Mouse (Mus musculus): ENCODE results near the gene Pradc1.

The Pradc1 gene

GRCm38 (mm10) chr6:85451664-85452410, at the start of gene Pradc1:
TSS of gene Pradc1 (minus strand) at chr6:85451970.
- DNase-seq, result peak; percentile 95 to 97

DNA sequence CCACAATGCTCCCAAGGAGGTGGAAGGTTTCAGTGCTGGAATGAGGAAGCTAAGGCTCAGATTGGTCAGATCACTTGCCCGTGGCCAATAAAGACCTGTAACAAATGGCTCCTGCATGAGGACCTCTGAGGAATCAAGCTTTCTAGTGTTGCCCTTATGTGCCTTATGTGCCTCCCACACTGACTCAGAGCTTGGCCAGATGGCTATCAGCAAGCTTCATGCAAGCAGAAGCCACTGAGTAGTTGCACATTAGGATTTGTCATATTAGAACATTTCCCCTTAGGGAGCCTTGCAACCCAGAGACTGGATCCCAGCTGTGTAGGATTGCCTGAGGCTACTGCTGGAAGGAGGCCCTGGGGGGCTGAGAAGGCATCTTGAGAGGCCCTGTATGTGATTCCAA, 48.6 kb upstream of the Pradc1 start:
- DNase-seq, result no peak

- no peak for DNase-seq
Observed at GRCm38 (mm10) chr6:85498147-85498546, 46.4 kb upstream of the Pradc1 start.

DNA sequence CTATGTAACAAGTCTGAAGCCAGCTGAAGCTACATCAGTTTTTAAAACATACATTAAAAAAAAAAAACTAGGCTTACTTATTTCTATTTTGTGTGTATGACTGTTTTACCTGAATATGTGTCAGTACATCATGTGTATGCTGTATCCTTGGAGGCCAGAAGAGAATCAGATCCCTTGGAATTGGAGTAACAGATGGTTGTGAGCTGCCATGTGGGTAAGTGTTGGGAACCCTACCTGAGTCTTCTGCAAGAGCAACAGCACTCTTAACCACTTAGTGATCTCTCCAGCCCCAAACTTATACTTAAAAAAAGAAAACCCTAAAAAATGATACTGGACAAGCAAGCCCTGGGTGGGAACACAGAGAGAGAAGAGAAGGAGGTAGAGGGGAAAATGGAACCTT, 45.2 kb upstream of the Pradc1 start:
- no peak for DNase-seq

GRCm38 (mm10) chr6:85491606-85492005, 39.8 kb upstream of the Pradc1 start:
- DNase-seq, result no peak

DNA sequence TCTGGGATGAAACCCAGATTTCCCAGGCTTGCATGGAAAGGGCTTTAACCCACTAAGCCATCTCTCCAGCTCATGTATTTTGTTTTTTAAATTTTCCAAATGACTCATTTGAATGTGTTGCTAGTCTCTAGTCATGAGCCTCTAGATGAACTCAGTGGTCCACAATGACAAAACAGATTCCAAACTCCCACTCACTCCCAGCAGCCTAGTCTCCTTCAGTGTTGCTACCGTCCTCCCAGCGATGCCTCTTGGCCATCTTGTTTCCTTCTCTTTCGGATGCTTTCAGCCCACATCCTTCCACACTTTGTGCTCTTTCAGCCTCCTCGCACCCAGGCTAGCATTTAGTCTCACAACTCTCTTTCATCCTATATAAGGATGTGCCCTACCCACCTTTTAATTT, 38.5 kb upstream of the Pradc1 start:
- no peak for DNase-seq

- DNase-seq, result no peak
Observed at GRCm38 (mm10) chr6:85489717-85490116, 37.9 kb upstream of the Pradc1 start.

DNA sequence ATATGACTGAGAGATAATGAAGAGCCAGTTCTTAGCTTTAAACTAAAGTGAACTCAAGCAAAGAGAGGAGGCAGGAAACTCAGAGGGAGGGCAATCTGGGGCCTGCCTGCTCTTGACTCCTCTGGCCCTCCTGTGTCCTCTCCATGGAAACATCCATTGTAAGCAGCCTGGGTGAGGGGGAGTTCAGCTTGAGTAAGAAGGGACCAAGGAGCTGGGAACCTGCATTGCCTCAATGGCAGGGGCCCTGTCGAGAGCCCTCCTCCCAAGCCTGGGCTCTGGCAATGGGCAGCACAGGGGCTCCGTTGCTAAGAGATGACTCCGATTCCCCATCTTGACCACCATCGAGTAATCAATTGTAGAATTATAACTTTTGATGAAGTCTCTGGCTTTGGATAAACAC, 36.7 kb upstream of the Pradc1 start:
- no peak for DNase-seq

- no peak for DNase-seq
Observed at GRCm38 (mm10) chr6:85485738-85486137, 34.0 kb upstream of the Pradc1 start.

DNA sequence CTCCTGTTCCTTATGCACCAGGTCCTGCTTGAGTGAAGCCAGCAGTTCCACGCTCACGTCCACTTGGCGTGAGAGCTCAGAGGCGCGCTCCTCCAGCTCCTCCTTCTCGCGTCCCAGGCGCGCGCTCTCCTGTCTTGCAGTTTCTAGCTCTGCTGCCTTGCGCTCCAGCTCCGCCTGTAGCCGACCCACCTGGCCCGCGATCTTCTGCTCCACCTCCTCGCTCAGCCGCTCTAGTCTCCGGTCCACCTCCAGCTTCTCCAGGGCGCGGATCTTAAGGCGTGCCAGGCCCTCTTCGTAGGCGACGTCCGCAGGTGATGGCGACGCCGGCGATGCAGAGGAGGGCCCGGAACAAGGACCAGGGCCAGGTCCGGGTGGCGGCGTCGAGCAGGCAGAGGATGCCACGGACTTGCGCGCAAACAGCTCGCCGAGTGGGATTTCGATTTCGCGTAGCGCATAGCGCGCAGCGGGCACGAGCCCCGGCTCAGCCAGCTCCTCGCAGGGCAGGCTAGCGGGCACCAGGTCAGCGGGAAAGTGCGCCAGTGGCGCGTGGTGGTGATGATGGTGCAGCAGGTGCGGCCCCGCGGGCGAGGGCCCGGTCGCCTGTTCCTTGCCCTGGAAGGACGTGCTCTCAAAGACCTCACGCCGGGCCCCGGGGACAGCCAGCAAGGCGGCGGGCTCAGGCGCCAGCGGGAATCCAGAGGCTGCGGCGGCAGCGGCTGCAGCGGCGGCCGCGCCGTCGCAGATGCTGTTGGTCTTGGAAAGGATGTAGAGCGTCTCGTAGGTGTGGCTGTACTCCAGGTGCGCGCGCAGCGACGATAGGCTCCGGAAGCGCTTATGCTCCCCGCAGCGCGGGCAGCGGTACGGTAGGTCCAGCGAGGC, 32.3 kb upstream of the Pradc1 start:
- no peak for DNase-seq

DNA sequence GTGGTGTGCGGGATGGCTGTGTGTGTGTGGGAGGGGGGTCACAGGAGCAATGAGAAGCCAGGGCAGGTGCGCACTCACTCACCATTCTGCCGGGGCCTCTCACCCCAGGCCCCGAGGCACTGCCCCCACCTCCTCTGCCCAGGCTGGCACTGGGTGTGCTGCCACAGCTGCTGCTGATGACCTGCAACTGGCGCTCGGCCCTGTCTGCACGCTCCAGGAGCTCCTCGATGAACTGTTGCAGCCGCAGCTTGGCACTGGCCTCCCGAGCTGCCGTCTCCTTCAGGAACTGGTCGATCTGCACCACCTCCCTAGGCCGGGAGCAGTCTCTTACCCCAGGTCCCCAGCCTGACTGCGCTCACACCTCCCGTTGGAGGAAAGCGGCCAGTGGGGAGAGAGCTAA, 28.9 kb upstream of the Pradc1 start:
- no peak for DNase-seq

- DNase-seq, result no peak
Observed at GRCm38 (mm10) chr6:85479979-85480378, 28.2 kb upstream of the Pradc1 start.

DNA sequence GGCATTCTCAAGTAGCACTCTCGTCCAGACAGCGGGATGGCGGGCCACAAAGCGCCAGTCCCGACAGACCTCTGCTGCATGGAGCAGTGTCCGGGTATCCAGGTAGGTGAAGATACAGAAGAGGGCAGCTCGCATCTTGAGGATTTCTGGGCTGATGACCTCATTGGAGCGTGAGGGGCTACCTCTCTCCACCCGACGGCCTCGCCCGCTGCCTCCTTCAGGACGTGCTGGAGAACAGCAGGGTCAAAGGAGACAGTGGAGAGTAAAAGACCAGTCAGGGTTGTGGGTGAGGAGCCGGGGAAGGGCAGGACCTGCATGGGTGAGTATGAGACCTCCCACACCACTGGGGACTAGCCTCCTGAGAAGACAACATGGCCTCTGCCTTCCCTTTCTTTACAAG, 26.6 kb upstream of the Pradc1 start:
- DNase-seq, result no peak

- peak; percentile 19 to 27 for DNase-seq
Observed at GRCm38 (mm10) chr6:85477366-85477917, 25.7 kb upstream of the Pradc1 start.

GRCm38 (mm10) chr6:85475581-85475980, 23.8 kb upstream of the Pradc1 start:
- no peak for DNase-seq

- DNase-seq, result no peak
Observed at GRCm38 (mm10) chr6:85472542-85472941, 20.8 kb upstream of the Pradc1 start.

DNA sequence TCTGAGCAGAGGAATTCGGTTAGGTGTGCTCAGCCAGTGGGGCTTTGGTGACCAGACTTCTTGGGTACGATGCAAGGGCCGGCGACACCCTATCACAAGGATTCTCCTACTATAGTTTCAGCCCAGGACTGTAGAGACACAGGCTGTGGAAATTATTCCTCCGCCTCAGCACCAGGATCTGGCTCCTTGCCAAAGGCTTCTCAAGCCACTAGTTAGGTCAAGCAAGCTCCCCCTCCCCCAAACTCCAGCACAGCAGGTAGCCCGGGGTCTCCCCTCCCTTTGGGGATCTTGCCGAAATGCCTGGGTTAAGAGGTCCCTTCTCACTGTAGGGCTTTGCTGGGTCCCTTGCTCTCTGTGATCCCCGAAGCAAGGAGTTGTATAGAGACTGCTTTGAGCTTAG, 20.2 kb upstream of the Pradc1 start:
- DNase-seq, result no peak

- no peak for DNase-seq
Observed at GRCm38 (mm10) chr6:85469660-85470430, 18.1 kb upstream of the Pradc1 start.

- no peak for DNase-seq
Observed at GRCm38 (mm10) chr6:85465381-85465780, 13.6 kb upstream of the Pradc1 start.

- no peak for DNase-seq
Observed at GRCm38 (mm10) chr6:85459621-85460020, 7.9 kb upstream of the Pradc1 start.

DNA sequence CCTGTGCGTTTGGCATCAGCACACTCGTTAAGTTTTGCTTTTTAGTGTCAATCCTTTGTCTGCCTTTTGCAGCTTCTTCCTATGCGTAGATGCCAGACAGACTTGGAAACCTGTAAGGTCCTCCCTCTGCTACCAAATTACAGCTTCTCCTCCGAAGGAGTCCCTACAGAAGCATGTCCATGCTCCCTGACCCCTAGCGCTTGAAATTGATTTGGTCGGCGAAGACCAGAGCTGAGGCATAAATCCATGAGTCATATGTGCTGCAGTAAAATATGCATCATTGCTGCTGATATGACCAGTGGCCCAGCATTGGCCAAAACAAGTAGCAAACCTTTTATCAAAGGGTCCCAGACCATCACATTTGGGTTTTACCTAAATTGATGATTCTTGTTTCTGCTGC, 1.0 kb upstream of the Pradc1 start:
- no peak for DNase-seq

GRCm38 (mm10) chr6:85452411-85452665, 568 bp upstream of the Pradc1 start:
- no peak for DNase-seq

Measured in thymus, postnatal 36 days (tissue).